Mouse (Mus musculus) naive thymus-derived CD4-positive, alpha-beta T cell, adult 2 months (primary cell): ENCODE data around the gene Klf12.

ENCODE experiments used
- DNase-seq: peaks from one replicate; pipeline ENCODE4 v3.0.0-alpha.2; 2011; ENCODE audit warnings: low read depth

Klf12 gene

GRCm38 (mm10) chr14:100231384-100231783 lies 53.1 kb downstream of the Klf12 start:
- DNase-seq, result no peak

GRCm38 (mm10) chr14:100228120-100228519 lies 56.4 kb downstream of the Klf12 start:
- no peak for DNase-seq

- DNase-seq, result no peak
Measured at GRCm38 (mm10) chr14:100227717-100228116, 56.8 kb downstream of the Klf12 start.

- no peak for DNase-seq
Measured at GRCm38 (mm10) chr14:100224151-100224550, 60.3 kb downstream of the Klf12 start.

- no peak for DNase-seq
Measured at GRCm38 (mm10) chr14:100222260-100222659, 62.2 kb downstream of the Klf12 start.

GRCm38 (mm10) chr14:100215213-100215785 lies 69.2 kb downstream of the Klf12 start:
- no peak for DNase-seq

GRCm38 (mm10) chr14:100213066-100213465 lies 71.4 kb downstream of the Klf12 start:
- DNase-seq, result no peak

- DNase-seq, result no peak
Measured at GRCm38 (mm10) chr14:100211826-100212117, 72.7 kb downstream of the Klf12 start.

GRCm38 (mm10) chr14:100211036-100211825 lies 73.2 kb downstream of the Klf12 start:
- DNase-seq, result peak; percentile 4

- peak; percentile 2 for DNase-seq
Measured at GRCm38 (mm10) chr14:100209814-100210419, 74.6 kb downstream of the Klf12 start.

- no peak for DNase-seq
Measured at GRCm38 (mm10) chr14:100207081-100207480, 77.4 kb downstream of the Klf12 start.

- DNase-seq, result no peak
Measured at GRCm38 (mm10) chr14:100206207-100206606, 78.3 kb downstream of the Klf12 start.

- DNase-seq, result no peak
Measured at GRCm38 (mm10) chr14:100200058-100200688, 84.3 kb downstream of the Klf12 start.

GRCm38 (mm10) chr14:100198636-100199035 lies 85.8 kb downstream of the Klf12 start:
- no peak for DNase-seq

GRCm38 (mm10) chr14:100197199-100197598 lies 87.3 kb downstream of the Klf12 start:
- DNase-seq, result no peak

- DNase-seq, result no peak
Measured at GRCm38 (mm10) chr14:100189490-100190197, 94.8 kb downstream of the Klf12 start.

GRCm38 (mm10) chr14:100187372-100187771 lies 97.1 kb downstream of the Klf12 start:
- no peak for DNase-seq

GRCm38 (mm10) chr14:100177796-100178195 lies 106.7 kb downstream of the Klf12 start:
- no peak for DNase-seq

- no peak for DNase-seq
Measured at GRCm38 (mm10) chr14:100165075-100165474, 119.4 kb downstream of the Klf12 start.

GRCm38 (mm10) chr14:100156639-100157038 lies 127.8 kb downstream of the Klf12 start:
- no peak for DNase-seq

GRCm38 (mm10) chr14:100147666-100148065 lies 136.8 kb downstream of the Klf12 start:
- no peak for DNase-seq

GRCm38 (mm10) chr14:100140370-100140769 lies 144.1 kb downstream of the Klf12 start:
- DNase-seq, result no peak
